Mouse (Mus musculus): ENCODE data around the gene Entpd3.

Entpd3 gene

GRCm38 (mm10) chr9:120539662-120540251 is at the start of gene Entpd3:
Gene Entpd3 (plus strand): TSS chr9:120539818.
- peak in 1 of 2 experiments; percentile 12 for DNase-seq (ENCODE audit: low spot score in 2 of 2)

- DNase-seq (ENCODE audit: low spot score in 2 of 2) = no peak
Observed at GRCm38 (mm10) chr9:120491509-120491908, 48.1 kb upstream of the Entpd3 start.

- DNase-seq (ENCODE audit: low spot score in 2 of 2) = no peak
Observed at GRCm38 (mm10) chr9:120492010-120492399, 47.6 kb upstream of the Entpd3 start, which contains the start of gene Eif1b. Gene Eif1b (plus strand): TSS chr9:120492232.

- DNase-seq (ENCODE audit: low spot score in 2 of 2) = peak; percentile 74 to 84
Observed at GRCm38 (mm10) chr9:120492400-120493351, 46.9 kb upstream of the Entpd3 start.

- no peak for DNase-seq (ENCODE audit: low spot score in 2 of 2)
Observed at GRCm38 (mm10) chr9:120493781-120494180, 45.8 kb upstream of the Entpd3 start.

GRCm38 (mm10) chr9:120496691-120497090 is 42.9 kb upstream of the Entpd3 start:
- peak; percentile 24 to 77 for DNase-seq (ENCODE audit: low spot score in 2 of 2)

GRCm38 (mm10) chr9:120497983-120498382 is 41.6 kb upstream of the Entpd3 start:
- no peak for DNase-seq (ENCODE audit: low spot score in 2 of 2)

- no peak for DNase-seq (ENCODE audit: low spot score in 2 of 2)
Observed at GRCm38 (mm10) chr9:120501191-120501902, 38.3 kb upstream of the Entpd3 start.

- DNase-seq (ENCODE audit: low spot score in 2 of 2) = peak; percentile 45 to 78
Observed at GRCm38 (mm10) chr9:120502013-120502412, 37.6 kb upstream of the Entpd3 start.

GRCm38 (mm10) chr9:120504423-120504822 is 35.2 kb upstream of the Entpd3 start:
- no peak for DNase-seq (ENCODE audit: low spot score in 2 of 2)

- peak in 1 of 2 experiments; percentile 36 for DNase-seq (ENCODE audit: low spot score in 2 of 2)
Observed at GRCm38 (mm10) chr9:120511781-120512180, 27.8 kb upstream of the Entpd3 start.

GRCm38 (mm10) chr9:120516720-120517119 is 22.9 kb upstream of the Entpd3 start:
- no peak for DNase-seq (ENCODE audit: low spot score in 2 of 2)

- no peak for DNase-seq (ENCODE audit: low spot score in 2 of 2)
Observed at GRCm38 (mm10) chr9:120518946-120519345, 20.7 kb upstream of the Entpd3 start.

- no peak for DNase-seq (ENCODE audit: low spot score in 2 of 2)
Observed at GRCm38 (mm10) chr9:120519469-120520125, 20.0 kb upstream of the Entpd3 start.

- no peak for DNase-seq (ENCODE audit: low spot score in 2 of 2)
Observed at GRCm38 (mm10) chr9:120521161-120521560, 18.5 kb upstream of the Entpd3 start.

- no peak for DNase-seq (ENCODE audit: low spot score in 2 of 2)
Observed at GRCm38 (mm10) chr9:120527270-120527669, 12.3 kb upstream of the Entpd3 start.

GRCm38 (mm10) chr9:120527919-120528318 is 11.7 kb upstream of the Entpd3 start:
- no peak for DNase-seq (ENCODE audit: low spot score in 2 of 2)

GRCm38 (mm10) chr9:120528815-120529510 is 10.7 kb upstream of the Entpd3 start:
- no peak for DNase-seq (ENCODE audit: low spot score in 2 of 2)

GRCm38 (mm10) chr9:120530471-120530870 is 9.1 kb upstream of the Entpd3 start:
- no peak for DNase-seq (ENCODE audit: low spot score in 2 of 2)

- no peak for DNase-seq (ENCODE audit: low spot score in 2 of 2)
Observed at GRCm38 (mm10) chr9:120532062-120532461, 7.6 kb upstream of the Entpd3 start.

GRCm38 (mm10) chr9:120532691-120533090 is 6.9 kb upstream of the Entpd3 start:
- no peak for DNase-seq (ENCODE audit: low spot score in 2 of 2)
